Comparison of ENCODE assay signal across 11 mouse cellular contexts in the genomic region with DNA sequence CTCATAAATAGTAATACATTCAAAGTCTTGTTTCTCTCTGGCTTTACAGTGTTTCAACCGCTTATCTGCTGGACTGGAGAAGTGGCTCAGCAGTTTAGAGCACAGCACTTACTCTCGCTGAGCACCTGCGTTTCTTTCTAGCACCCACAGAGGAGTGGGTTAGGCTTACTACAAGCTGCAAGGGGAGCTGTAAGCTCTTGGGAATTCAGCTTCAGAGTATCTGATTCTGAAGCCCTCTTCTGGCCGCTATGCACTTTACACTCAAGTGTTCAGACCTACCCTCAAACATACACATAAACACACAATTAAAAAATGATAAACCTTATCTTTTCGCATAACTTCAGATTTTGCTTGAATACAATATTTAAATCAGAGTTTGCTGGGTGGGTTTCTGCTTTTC. TPM values are rescaled to one million over a fixed set of nuclear protein-coding genes. Genes with fewer than 3 reads are reported as not detected.
A peak's percentile ranks its signal among the peaks of the same experiment; 100 is the strongest.
DNase-seq lines count a peak whose midpoint lies in the region; ATAC-seq lines count a peak whose summit lies in the region.
"Had no signal": no experiment of that assay in that cellular context is flagged by ENCODE, and none has a peak within 500 bp of the region (broad histone marks: within the 10 kb centered on the region; RNA-seq: fewer than 3 reads in every experiment).

No protein-coding gene starts in this region.

- H3K4me3 ChIP-seq in forebrain, embryonic 12.5 days (replicated peaks) = no peak overlapping the region
- H3K4me3 ChIP-seq in forebrain, embryonic 10.5 days = no peak overlapping the region
- peak overlapping the region; percentile 53 for H3K4me3 ChIP-seq in megakaryocyte, embryonic 14.5 days (replicated peaks)
- no peak overlapping the region for H3K4me3 ChIP-seq in forebrain, embryonic 13.5 days
- H3K4me3 ChIP-seq: erythroblast, embryonic 14.5 days; limb, embryonic 12.5 days had no signal

- no peaks in the 10 kb centered on the region for H3K9me3 ChIP-seq in forebrain, embryonic 12.5 days
- H3K9me3 ChIP-seq in forebrain, embryonic 10.5 days = no peaks in the 10 kb centered on the region
- no peaks in the 10 kb centered on the region for H3K9me3 ChIP-seq in megakaryocyte, embryonic 14.5 days
- H3K9me3 ChIP-seq in forebrain, embryonic 13.5 days (replicated peaks) = no peaks in the 10 kb centered on the region
- H3K9me3 ChIP-seq: limb, embryonic 12.5 days had no signal

- no peak overlapping the region for H3K27ac ChIP-seq in forebrain, embryonic 12.5 days
- H3K27ac ChIP-seq in forebrain, embryonic 10.5 days = no peak overlapping the region
- no peak overlapping the region for H3K27ac ChIP-seq in forebrain, embryonic 13.5 days
- H3K27ac ChIP-seq: limb, embryonic 12.5 days had no signal

- no peaks in the 10 kb centered on the region for H3K4me1 ChIP-seq in forebrain, embryonic 12.5 days
- H3K4me1 ChIP-seq in forebrain, embryonic 10.5 days = no peaks in the 10 kb centered on the region
- no peaks in the 10 kb centered on the region for H3K4me1 ChIP-seq in megakaryocyte, embryonic 14.5 days
- peaks cover 5% of the 10 kb centered on the region; the same call in 1 of the 2 replicates for H3K4me1 ChIP-seq in forebrain, embryonic 13.5 days
- H3K4me1 ChIP-seq: limb, embryonic 12.5 days had no signal

- peak; percentile 65; the same call in 1 of the 2 replicates for ATAC-seq in forebrain, embryonic 12.5 days (ENCODE audit: low FRiP score)
- no peak for ATAC-seq in megakaryocyte, adult 5-6 weeks (ENCODE audit: poor library complexity, severe bottlenecking)
- peak; percentile 25; the same call in 1 of the 2 replicates for ATAC-seq in forebrain, embryonic 13.5 days

- H3K36me3 ChIP-seq in forebrain, embryonic 12.5 days (replicated peaks) = no peaks in the 10 kb centered on the region
- H3K36me3 ChIP-seq in forebrain, embryonic 10.5 days (replicated peaks) = no peaks in the 10 kb centered on the region
- H3K36me3 ChIP-seq in megakaryocyte, embryonic 14.5 days (replicated peaks; ENCODE audit: low read length) = no peaks in the 10 kb centered on the region
- H3K36me3 ChIP-seq in forebrain, embryonic 13.5 days (ENCODE audit: poor library complexity, severe bottlenecking) = no peaks in the 10 kb centered on the region
- H3K36me3 ChIP-seq: limb, embryonic 12.5 days had no signal

- H3K9ac ChIP-seq in forebrain, embryonic 12.5 days = no peak overlapping the region
- H3K9ac ChIP-seq in forebrain, embryonic 13.5 days = no peak overlapping the region
- H3K9ac ChIP-seq: limb, embryonic 12.5 days had no signal

- no peak for DNase-seq in forebrain, embryonic 10.5 days (ENCODE audit: extremely low spot score, low spot score)
- DNase-seq in naive thymus-derived CD4-positive, alpha-beta T cell, adult 2 months (ENCODE audit: low read depth) = peak; percentile 4
- DNase-seq in left cerebral cortex, adult 18-20 months (ENCODE audit: low spot score in 2 of 2) = no peak
- no peak for DNase-seq in cerebellum, postnatal 25 days
- DNase-seq: thymus, postnatal 25 days had no signal

- H3K4me2 ChIP-seq in forebrain, embryonic 12.5 days = no peak overlapping the region
- no peak overlapping the region for H3K4me2 ChIP-seq in forebrain, embryonic 13.5 days
- H3K4me2 ChIP-seq: limb, embryonic 12.5 days had no signal

- no peaks in the 10 kb centered on the region for H3K27me3 ChIP-seq in forebrain, embryonic 12.5 days
- no peaks in the 10 kb centered on the region for H3K27me3 ChIP-seq in forebrain, embryonic 10.5 days (ENCODE audit: poor library complexity, severe bottlenecking)
- H3K27me3 ChIP-seq in megakaryocyte, embryonic 14.5 days (replicated peaks) = no peaks in the 10 kb centered on the region
- no peaks in the 10 kb centered on the region for H3K27me3 ChIP-seq in forebrain, embryonic 13.5 days
- H3K27me3 ChIP-seq: limb, embryonic 12.5 days had no signal

- WGBS in forebrain, embryonic 12.5 days = 20% methylated on average over 5 of the region's 5 CpGs
- 24% methylated on average over 5 of the region's 5 CpGs for WGBS in forebrain, embryonic 10.5 days
- 19% methylated on average over 5 of the region's 5 CpGs for WGBS in forebrain, embryonic 13.5 days

RNA-seq across cellular contexts. Expression of a gene that starts 24.6 kb away (rescaled TPM):
- 38.0 and 40.2 TPM in 2 replicates for polyA plus RNA-seq in forebrain, embryonic 12.5 days (2016; fragmentation: Nextera tagmentation; extraction: Ambion mirVana)
- polyA plus RNA-seq in forebrain, embryonic 10.5 days (2016; fragmentation: Nextera tagmentation; extraction: Ambion mirVana) = 39.1 and 46.1 TPM in 2 replicates
- polyA plus RNA-seq in megakaryocyte, embryonic 14.5 days (2012; ENCODE audit: insufficient read depth, low replicate concordance) = 11.9 TPM in 1 of 2 replicates, not detected in the other
- total RNA-seq in megakaryocyte, adult 5-6 weeks (2015) = 8.2 and 11.2 TPM in 2 replicates
- 15.3 and 17.2 TPM in 2 replicates for total RNA-seq in megakaryocyte, adult 5-6 weeks (2017)
- polyA plus RNA-seq in forebrain, embryonic 13.5 days (2015; fragmentation: Nextera tagmentation; extraction: Ambion mirVana) = 39.4 and 43.3 TPM in 2 replicates
- total RNA-seq in left cerebral cortex, adult 18-20 months (2021) = 10 to 100 TPM; 11.0 to 12.3 TPM
